Comparison of ENCODE assay signal across 8 mouse cellular contexts in the genomic region with DNA sequence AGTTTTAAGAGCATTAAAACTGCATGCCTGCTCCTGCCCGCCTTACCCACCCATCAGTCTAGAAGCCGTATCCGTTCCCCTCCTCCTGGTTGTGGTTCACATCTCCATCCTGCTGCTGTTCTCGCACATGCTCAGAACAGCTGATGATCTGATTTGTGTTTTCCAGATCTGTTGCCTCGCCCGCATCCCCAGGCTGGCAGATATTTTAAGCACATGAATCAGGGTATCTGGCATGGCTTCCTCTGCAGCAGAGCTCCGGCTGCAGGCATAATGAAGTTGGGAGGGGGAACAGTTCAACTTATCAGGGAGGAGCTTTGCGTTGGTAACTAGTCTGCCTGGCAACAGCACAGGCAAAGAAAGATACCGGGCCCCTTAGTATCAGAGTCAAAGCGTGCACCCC.
DNase-seq lines count a peak whose midpoint lies in the region; ATAC-seq lines count a peak whose summit lies in the region.

No protein-coding gene starts in this region.

- no peak overlapping the region for H3K4me2 ChIP-seq in hindbrain, embryonic 14.5 days (replicated peaks)
- no peak overlapping the region for H3K4me2 ChIP-seq in hindbrain, embryonic 13.5 days

- peak; percentile 37 for DNase-seq in hindbrain, embryonic 14.5 days (ENCODE audit: low spot score)
- peak; percentile 59 to 66 for DNase-seq in layer of hippocampus, postnatal 10 days (ENCODE audit: low spot score in 2 of 2)
- peak; percentile 50 for DNase-seq in right cerebral cortex, postnatal 14 days
- DNase-seq in embryo, embryonic 9.5 days (ENCODE audit: extremely low spot score), result no peak
- no peak for DNase-seq in gastrocnemius, adult 8-10 months (ENCODE audit: low spot score in 2 of 2)

- no peak overlapping the region for H3K27ac ChIP-seq in hindbrain, embryonic 14.5 days
- H3K27ac ChIP-seq in hindbrain, embryonic 13.5 days, result no peak overlapping the region

- ATAC-seq in hindbrain, embryonic 14.5 days (ENCODE audit: low FRiP score), result no peak; the same call in 1 of the 2 replicates
- ATAC-seq in hindbrain, embryonic 13.5 days (ENCODE audit: low FRiP score), result no peak
- peak; percentile 83 for ATAC-seq in frontal cortex, adult (ENCODE audit: low TSS enrichment)
- ATAC-seq in erythroblast, adult 5-6 weeks (replicated peaks; ENCODE audit: low FRiP score, poor library complexity, severe bottlenecking), result no peak

- no peaks in the 10 kb centered on the region for H3K9me3 ChIP-seq in hindbrain, embryonic 14.5 days (ENCODE audit: control insufficient read depth, low read length)
- no peaks in the 10 kb centered on the region; the same call in 1 of the 2 replicates for H3K9me3 ChIP-seq in hindbrain, embryonic 13.5 days

- no peak overlapping the region for H3K4me3 ChIP-seq in hindbrain, embryonic 14.5 days (replicated peaks; ENCODE audit: low read length)
- H3K4me3 ChIP-seq in hindbrain, embryonic 13.5 days, result no peak overlapping the region

- H3K9ac ChIP-seq in hindbrain, embryonic 14.5 days, result no peak overlapping the region
- H3K9ac ChIP-seq in hindbrain, embryonic 13.5 days, result no peak overlapping the region

- no peaks in the 10 kb centered on the region for H3K27me3 ChIP-seq in hindbrain, embryonic 14.5 days (ENCODE audit: control insufficient read depth, insufficient read depth, low read length)
- no peaks in the 10 kb centered on the region for H3K27me3 ChIP-seq in hindbrain, embryonic 13.5 days

- 0 out of 2 replicates have a peak, but pooled peaks cover 5% of the 10 kb centered on the region for H3K4me1 ChIP-seq in hindbrain, embryonic 14.5 days (replicated peaks; ENCODE audit: control insufficient read depth, insufficient read depth, low read length)
- H3K4me1 ChIP-seq in hindbrain, embryonic 13.5 days (replicated peaks), result peaks cover 6% of the 10 kb centered on the region

- no peaks in the 10 kb centered on the region for H3K36me3 ChIP-seq in hindbrain, embryonic 14.5 days (replicated peaks; ENCODE audit: control insufficient read depth, insufficient read depth)
- H3K36me3 ChIP-seq in hindbrain, embryonic 13.5 days, result no peaks in the 10 kb centered on the region

- WGBS in hindbrain, embryonic 14.5 days, result 76% methylated on average over 10 of the region's 10 CpGs
- WGBS in hindbrain, embryonic 13.5 days, result 84% methylated on average over 10 of the region's 10 CpGs

Comparison
In these comparisons a context has a peak if more than half of its experiments do, and no peak if none do; other contexts are left out.
1. DNase-seq: peak in hindbrain, embryonic 14.5 days (single experiment), layer of hippocampus, postnatal 10 days (2 of 2) and right cerebral cortex, postnatal 14 days (single experiment); none in embryo, embryonic 9.5 days (single experiment) and gastrocnemius, adult 8-10 months (0 of 2).